Mouse (Mus musculus) lung, postnatal 0 days (tissue): Measurements from ENCODE around the gene Mtr. TPM values are rescaled to one million over a fixed set of nuclear protein-coding genes. Genes with fewer than 3 reads are reported as not detected.

Experiments
- ATAC-seq: fragments of 200-750 bp; cut with Nextera tagmentation; 2 replicates; pipeline ENCODE4 v1.8.0; 2017; ENCODE audit warnings: moderate library complexity
- DNase-seq: peaks from one replicate; pipeline ENCODE4 v3.0.0-alpha.2; 2016; ENCODE audit warnings: low spot score
- H3K27ac ChIP-seq: fragments of 300-500 bp; sonication (generic); 2 replicates; pipeline ENCODE4 v1.5.1; 2014; ENCODE audit warnings: antibody characterized with exemption, mild to moderate bottlenecking, low read length, mixed read lengths
- H3K27me3 ChIP-seq: fragments of 300-500 bp; sonication (generic); replicated peaks from 2 replicates; pipeline ENCODE4 v1.6.1; 2014; ENCODE audit warnings: low read length, mixed read lengths; ENCODE audit not compliant: insufficient read depth
- H3K36me3 ChIP-seq: fragments of 300-500 bp; sonication (generic); 2 replicates; pipeline ENCODE4 v1.6.1; 2014; ENCODE audit warnings: low read length, mixed read lengths; ENCODE audit not compliant: insufficient read depth
- H3K4me1 ChIP-seq: fragments of 300-500 bp; sonication (generic); 2 replicates; pipeline ENCODE4 v1.6.1; 2014; ENCODE audit warnings: antibody characterized with exemption, low read depth, low read length, mixed read lengths; ENCODE audit not compliant: insufficient read depth
- H3K4me2 ChIP-seq: fragments of 300-500 bp; sonication (generic); replicated peaks from 2 replicates; pipeline ENCODE4 v1.6.1; 2014; ENCODE audit warnings: low read depth, mild to moderate bottlenecking, low read length, moderate library complexity, mixed read lengths
- H3K4me3 ChIP-seq: fragments of 300-500 bp; sonication (generic); 2 replicates; pipeline ENCODE4 v1.5.1; 2014; ENCODE audit warnings: low read depth, low read length
- H3K9ac ChIP-seq: fragments of 300-500 bp; sonication (generic); replicated peaks from 2 replicates; pipeline ENCODE4 v1.6.1; 2014; ENCODE audit warnings: low read depth, mild to moderate bottlenecking
- H3K9me3 ChIP-seq: fragments of 300-500 bp; sonication (generic); 2 replicates; pipeline ENCODE4 v1.6.1; 2016; ENCODE audit warnings: low read length, mixed read lengths
- CTCF ChIP-seq: IDR thresholded peaks from 2 replicates; pipeline ENCODE4 v1.5.1; 2016; ENCODE audit warnings: antibody characterized with exemption, mild to moderate bottlenecking
- EP300 ChIP-seq: IDR thresholded peaks from 2 replicates; pipeline ENCODE4 v1.6.1; 2016; ENCODE audit warnings: antibody characterized with exemption, mild to moderate bottlenecking, control low read depth
- WGBS: fragments of 180-500 bp; shearing (Covaris S2); extraction: QIAGEN DNeasy Blood & Tissue Kit; methylation state at CpG from one replicate; pipeline ENCODE4 v1.1.7; 2014; 5-methylcytosine and 5-hydroxymethylcytosine counted together
- polyA plus RNA-seq: library from polyadenylated mRNA; unstranded; fragments of >200 nt; fragmentation: Nextera tagmentation; extraction: Ambion mirVana; gene quantifications from 2 replicates; pipeline ENCODE4 v1.2.1, GENCODE M21; 2015

Gene Mtr
- polyA plus RNA-seq, 1 experiment from 2014 or later = 5.2 TPM

GRCm38 (mm10) chr13:12267971-12268370 is 10.1 kb upstream of the Mtr start:
- H3K4me1 ChIP-seq = no peaks in the 10 kb centered on the region
- no peak overlapping the region for H3K4me2 ChIP-seq
- H3K4me3 ChIP-seq = no peak overlapping the region
- H3K9me3 ChIP-seq = no peaks in the 10 kb centered on the region
- DNase-seq (no peak), ATAC-seq (no peak)
- no peak overlapping the region for H3K9ac ChIP-seq
- no peak for TF ChIP-seq EP300
- no peak for TF ChIP-seq CTCF
- 86% methylated on average over 3 of the region's 3 CpGs for WGBS
- H3K27me3 ChIP-seq = no peaks in the 10 kb centered on the region
- no peak overlapping the region for H3K27ac ChIP-seq
- H3K36me3 ChIP-seq = no peaks in the 10 kb centered on the region

- no peak overlapping the region for H3K4me2 ChIP-seq
- no peaks in the 10 kb centered on the region for H3K36me3 ChIP-seq
- DNase-seq (no peak), ATAC-seq (no peak)
- H3K27me3 ChIP-seq = no peaks in the 10 kb centered on the region
- no peaks in the 10 kb centered on the region for H3K9me3 ChIP-seq
- H3K27ac ChIP-seq = no peak overlapping the region
- no peak overlapping the region for H3K9ac ChIP-seq
- WGBS = 36% methylated on average over 3 of the region's 3 CpGs
- TF ChIP-seq CTCF = peak; percentile 18; the same call in 1 of the 2 replicates
- no peak for TF ChIP-seq EP300
- no peaks in the 10 kb centered on the region for H3K4me1 ChIP-seq
- no peak overlapping the region for H3K4me3 ChIP-seq
Observed at GRCm38 (mm10) chr13:12267097-12267496, 9.2 kb upstream of the Mtr start.

- Histone ChIP-seq H3K4me1 (no peaks in the 10 kb centered on the region), H3K4me2 (no peak overlapping the region), H3K9me3 (no peaks in the 10 kb centered on the region), H3K9ac (no peak overlapping the region), H3K27me3 (no peaks in the 10 kb centered on the region), H3K36me3 (no peaks in the 10 kb centered on the region), H3K27ac (no peak overlapping the region), H3K4me3 (no peak overlapping the region)
- WGBS = 70% methylated on average over 6 of the region's 6 CpGs
- DNase-seq (no peak), ATAC-seq (no peak)
- TF ChIP-seq EP300 (no peak), CTCF (no peak)
Observed at GRCm38 (mm10) chr13:12263996-12264395, 6.1 kb upstream of the Mtr start.

GRCm38 (mm10) chr13:12261505-12261904 is 3.6 kb upstream of the Mtr start:
- Histone ChIP-seq H3K4me2 (no peak overlapping the region), H3K9ac (no peak overlapping the region), H3K4me1 (0 out of 2 replicates have a peak, but pooled peaks cover under 1% of the 10 kb centered on the region), H3K36me3 (no peaks in the 10 kb centered on the region), H3K9me3 (no peaks in the 10 kb centered on the region), H3K4me3 (no peak overlapping the region), H3K27ac (no peak overlapping the region), H3K27me3 (no peaks in the 10 kb centered on the region)
- no peak for TF ChIP-seq EP300
- peak; percentile 50 for TF ChIP-seq CTCF
- DNase-seq = peak; percentile 10
- ATAC-seq = no peak

GRCm38 (mm10) chr13:12256871-12257390 is 982 bp downstream of the Mtr start:
- WGBS = 17% methylated on average over 10 of the region's 10 CpGs
- peak; percentile 34 for DNase-seq
- no peaks in the 10 kb centered on the region for H3K27me3 ChIP-seq

GRCm38 (mm10) chr13:12255911-12256705 is 1.8 kb downstream of the Mtr start:
- Histone ChIP-seq H3K9ac (no peak overlapping the region), H3K27me3 (no peaks in the 10 kb centered on the region), H3K36me3 (no peaks in the 10 kb centered on the region), H3K27ac (no peak overlapping the region), H3K9me3 (no peaks in the 10 kb centered on the region), H3K4me1 (peaks cover 8% of the 10 kb centered on the region; the same call in 1 of the 2 replicates), H3K4me3 (peak overlapping the region; percentile 79; the same call in 1 of the 2 replicates), H3K4me2 (peak overlapping the region; percentile 71)
- ATAC-seq = no peak
- TF ChIP-seq CTCF (no peak), EP300 (no peak)
- DNase-seq = peak; percentile 29
- WGBS = 59% methylated on average over 3 of the region's 3 CpGs

More at GRCm38 (mm10) chr13:12256871-12257390, 982 bp downstream of the Mtr start:
- no peaks in the 10 kb centered on the region for H3K36me3 ChIP-seq
- H3K4me1 ChIP-seq = peaks cover 8% of the 10 kb centered on the region; the same call in 1 of the 2 replicates
- peak overlapping the region; percentile 71 for H3K4me2 ChIP-seq
- TF ChIP-seq CTCF = no peak
- no peak for TF ChIP-seq EP300
- peak overlapping the region; percentile 79 for H3K4me3 ChIP-seq
- H3K9ac ChIP-seq = peak overlapping the region; percentile 76
- H3K9me3 ChIP-seq = no peaks in the 10 kb centered on the region
- peak overlapping the region; percentile 90 for H3K27ac ChIP-seq
- no peak for ATAC-seq
